Mouse (Mus musculus) heart, postnatal 0 days (tissue): ENCODE data around the gene Scn11a. TPM values are rescaled to one million over a fixed set of nuclear protein-coding genes. Genes with fewer than 3 reads are reported as not detected.

Experiments used
- ATAC-seq: fragments of 200-750 bp; cut with Nextera tagmentation; 2 replicates; pipeline ENCODE4 v1.8.0; 2017; ENCODE audit warnings: low read depth, moderate number of reproducible peaks, moderate library complexity; ENCODE audit not compliant: insufficient read depth
- DNase-seq: peaks from one replicate; pipeline ENCODE4 v3.0.0-alpha.2; 2016; ENCODE audit warnings: low spot score
- H3K27ac ChIP-seq: fragments of 300-500 bp; sonication (generic); 2 replicates; pipeline ENCODE4 v1.5.1; 2014; ENCODE audit warnings: low read depth, mild to moderate bottlenecking
- H3K27me3 ChIP-seq: fragments of 300-500 bp; sonication (generic); 2 replicates; pipeline ENCODE4 v1.6.1; 2014; ENCODE audit warnings: low read length, mixed read lengths; ENCODE audit not compliant: control insufficient read depth, insufficient read depth
- H3K36me3 ChIP-seq: fragments of 300-500 bp; sonication (generic); replicated peaks from 2 replicates; pipeline ENCODE4 v1.6.1; 2014; ENCODE audit warnings: low read length, mixed read lengths; ENCODE audit not compliant: control insufficient read depth, insufficient read depth
- H3K4me1 ChIP-seq: fragments of 300-500 bp; sonication (generic); 2 replicates; pipeline ENCODE4 v1.6.1; 2014; ENCODE audit warnings: antibody characterized with exemption; ENCODE audit not compliant: control insufficient read depth, insufficient read depth
- H3K4me2 ChIP-seq: fragments of 300-500 bp; sonication (generic); 2 replicates; pipeline ENCODE4 v1.6.1; 2014; ENCODE audit warnings: low read depth, mild to moderate bottlenecking, low read length, moderate library complexity
- H3K4me3 ChIP-seq: fragments of 300-500 bp; sonication (generic); 2 replicates; pipeline ENCODE4 v1.5.1; 2014; ENCODE audit warnings: low read depth, low read length
- H3K9ac ChIP-seq: fragments of 300-500 bp; sonication (generic); replicated peaks from 2 replicates; pipeline ENCODE4 v1.6.1; 2014; ENCODE audit warnings: low read depth, low read length, mixed read lengths
- H3K9me3 ChIP-seq: fragments of 300-500 bp; sonication (generic); replicated peaks from 2 replicates; pipeline ENCODE4 v1.6.1; 2016; ENCODE audit warnings: low read length; ENCODE audit not compliant: control insufficient read depth
- CTCF ChIP-seq: IDR thresholded peaks from 2 replicates; pipeline ENCODE4 v1.5.1; 2016; ENCODE audit warnings: antibody characterized with exemption, control low read depth, low read depth
- EP300 ChIP-seq: IDR thresholded peaks from 2 replicates; pipeline ENCODE4 v1.6.1; 2016; ENCODE audit warnings: antibody characterized with exemption, low read depth
- WGBS: fragments of 180-500 bp; shearing (Covaris S2); extraction: QIAGEN DNeasy Blood & Tissue Kit; methylation state at CpG from one replicate; pipeline ENCODE4 v1.1.7; 2014; 5-methylcytosine and 5-hydroxymethylcytosine counted together
- polyA plus RNA-seq: library from polyadenylated mRNA; unstranded; fragments of >200 nt; fragmentation: Nextera tagmentation; extraction: Ambion mirVana; gene quantifications from 2 replicates; pipeline ENCODE4 v1.2.1, GENCODE M21; 2015
- total RNA-seq: library from RNA; depleted of rRNA; stranded (reverse); fragments of >200 nt; gene quantifications from 2 replicates; pipeline ENCODE4 v1.2.3, GENCODE M21; 2014; ENCODE audit warnings: low replicate concordance

Scn11a gene
- total and polyA plus RNA-seq, 2 experiments from 2014 or later = 0.03 TPM; not detected in 1

GRCm38 (mm10) chr9:119760226-119760625 is 65.0 kb downstream of the Scn11a start:
- H3K4me2 ChIP-seq = no peak overlapping the region
- no peaks in the 10 kb centered on the region for H3K36me3 ChIP-seq
- H3K9me3 ChIP-seq = peaks cover 10% of the 10 kb centered on the region; the same call in 1 of the 2 replicates
- H3K27ac ChIP-seq = no peak overlapping the region
- no peak for DNase-seq
- ATAC-seq = no peak
- no peak overlapping the region for H3K9ac ChIP-seq
- whole genome bisulfite sequencing = 79% methylated on average over 3 of the region's 3 CpGs
- no peak overlapping the region for H3K4me3 ChIP-seq
- H3K4me1 ChIP-seq = no peaks in the 10 kb centered on the region
- no peaks in the 10 kb centered on the region for H3K27me3 ChIP-seq
- TF ChIP-seq CTCF (no peak), EP300 (no peak)

- no peak for TF ChIP-seq CTCF
- TF ChIP-seq EP300 = no peak
- no peak overlapping the region for H3K4me2 ChIP-seq
Measured at GRCm38 (mm10) chr9:119759457-119759856, 65.8 kb downstream of the Scn11a start.

GRCm38 (mm10) chr9:119751507-119751906 is 73.7 kb downstream of the Scn11a start:
- no peaks in the 10 kb centered on the region for H3K27me3 ChIP-seq
- H3K4me2 ChIP-seq = no peak overlapping the region
- H3K9me3 ChIP-seq = 0 out of 2 replicates have a peak, but pooled peaks cover 5% of the 10 kb centered on the region
- H3K4me1 ChIP-seq = peaks cover 6% of the 10 kb centered on the region; the same call in 1 of the 2 replicates
- H3K4me3 ChIP-seq = no peak overlapping the region
- peak; percentile 70 for TF ChIP-seq CTCF
- no peak for TF ChIP-seq EP300
- H3K36me3 ChIP-seq = no peaks in the 10 kb centered on the region
- DNase-seq (peak; percentile 81), ATAC-seq (peak; percentile 47; the same call in 1 of the 2 replicates)
- no peak overlapping the region for H3K27ac ChIP-seq
- no peak overlapping the region for H3K9ac ChIP-seq
- WGBS = 10% methylated on average over 5 of the region's 5 CpGs

More at GRCm38 (mm10) chr9:119759457-119759856, 65.8 kb downstream of the Scn11a start:
- Histone ChIP-seq H3K4me3 (no peak overlapping the region), H3K9ac (no peak overlapping the region), H3K27ac (no peak overlapping the region), H3K27me3 (no peaks in the 10 kb centered on the region), H3K36me3 (no peaks in the 10 kb centered on the region), H3K4me1 (no peaks in the 10 kb centered on the region), H3K9me3 (peaks cover 10% of the 10 kb centered on the region; the same call in 1 of the 2 replicates)
- ATAC-seq (no peak), DNase-seq (no peak)
- 62% methylated on average over 1 of the region's 1 CpGs for WGBS

GRCm38 (mm10) chr9:119749112-119749511 is 76.1 kb downstream of the Scn11a start:
- TF ChIP-seq CTCF = no peak
- no peak for TF ChIP-seq EP300
- no peak for DNase-seq
- Histone ChIP-seq H3K4me1 (peaks cover 6% of the 10 kb centered on the region; the same call in 1 of the 2 replicates), H3K9me3 (0 out of 2 replicates have a peak, but pooled peaks cover 5% of the 10 kb centered on the region), H3K4me3 (no peak overlapping the region), H3K27ac (no peak overlapping the region), H3K4me2 (no peak overlapping the region), H3K27me3 (no peaks in the 10 kb centered on the region), H3K9ac (no peak overlapping the region), H3K36me3 (no peaks in the 10 kb centered on the region)
- 54% methylated on average over 9 of the region's 9 CpGs for WGBS
- ATAC-seq = no peak

GRCm38 (mm10) chr9:119743900-119744299 is 81.4 kb downstream of the Scn11a start:
- no peak overlapping the region for H3K4me2 ChIP-seq
- no peak for ATAC-seq
- 59% methylated on average over 4 of the region's 4 CpGs for WGBS
- H3K9ac ChIP-seq = no peak overlapping the region
- H3K4me1 ChIP-seq = peaks cover 6% of the 10 kb centered on the region
- no peaks in the 10 kb centered on the region for H3K27me3 ChIP-seq
- DNase-seq = no peak
- H3K4me3 ChIP-seq = no peak overlapping the region
- H3K9me3 ChIP-seq = 0 out of 2 replicates have a peak, but pooled peaks cover 5% of the 10 kb centered on the region
- H3K36me3 ChIP-seq = no peaks in the 10 kb centered on the region
- TF ChIP-seq EP300 (no peak), CTCF (no peak)
- no peak overlapping the region for H3K27ac ChIP-seq

- no peak for ATAC-seq
- H3K4me1 ChIP-seq = peaks cover 5% of the 10 kb centered on the region; the same call in 1 of the 2 replicates
- no peak overlapping the region for H3K4me2 ChIP-seq
- no peak overlapping the region for H3K27ac ChIP-seq
- no peaks in the 10 kb centered on the region for H3K27me3 ChIP-seq
- 59% methylated on average over 3 of the region's 3 CpGs for WGBS
- 0 out of 2 replicates have a peak, but pooled peaks cover 5% of the 10 kb centered on the region for H3K9me3 ChIP-seq
- H3K9ac ChIP-seq = no peak overlapping the region
- TF ChIP-seq CTCF (no peak), EP300 (no peak)
- H3K4me3 ChIP-seq = no peak overlapping the region
- no peaks in the 10 kb centered on the region for H3K36me3 ChIP-seq
- DNase-seq = peak; percentile 25
Measured at GRCm38 (mm10) chr9:119743312-119743711, 81.9 kb downstream of the Scn11a start.
